Mouse (Mus musculus): Measurements from ENCODE around the gene Comt. TPM values are rescaled to one million over a fixed set of nuclear protein-coding genes. Genes with fewer than 3 reads are reported as not detected.

Comt gene
- polyA plus RNA-seq, 1 experiment from 2014 or later, result 79.9 TPM

DNA sequence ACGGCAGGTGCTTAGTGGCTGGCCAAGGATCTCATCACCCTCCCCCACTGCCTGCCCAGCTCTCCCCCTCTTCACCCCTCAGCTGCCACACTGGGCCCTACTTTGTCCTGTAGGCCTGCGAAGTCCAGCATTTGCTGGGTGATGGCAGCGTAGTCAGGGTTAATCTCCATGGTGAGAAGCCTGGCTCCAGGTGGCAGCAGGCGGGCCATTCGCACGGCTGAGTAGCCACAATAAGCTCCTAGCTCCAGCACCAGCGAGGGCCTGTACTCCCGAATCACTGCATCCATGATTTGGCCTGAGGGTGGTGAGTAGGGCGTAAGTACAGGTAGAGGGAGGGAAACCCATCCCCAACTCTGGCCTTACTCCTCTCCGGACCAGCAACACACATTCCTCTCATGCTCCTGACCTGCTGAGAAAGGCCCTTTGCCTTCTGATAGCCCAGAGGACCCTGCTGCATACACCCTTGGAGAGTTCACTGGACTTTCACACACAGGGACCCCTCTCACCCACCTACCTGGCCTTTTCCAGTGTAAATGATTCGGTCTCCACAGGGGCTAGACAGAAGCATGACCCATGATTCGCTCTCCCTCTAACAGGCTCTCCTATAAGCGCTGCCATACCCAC, 15.5 kb downstream of the Comt start:
- no peak overlapping the region for H3K9ac ChIP-seq (replicated peaks; ENCODE audit: low read length)
- 0 out of 2 replicates have a peak, but pooled peaks have one; percentile 6 for ATAC-seq (ENCODE audit: low FRiP score, low TSS enrichment)
- DNase-seq, result no peak
- H3K9me3 ChIP-seq (ENCODE audit: control insufficient read depth, low read length), result no peaks in the 10 kb centered on the region
- H3K4me2 ChIP-seq (ENCODE audit: low read length), result no peak overlapping the region
- H3K27ac ChIP-seq (replicated peaks; ENCODE audit: low read depth, low read length), result 0 out of 2 replicates have a peak overlapping the region, but pooled peaks have one; percentile 32
- WGBS, result 45% methylated on average over 13 of the region's 13 CpGs
- H3K27me3 ChIP-seq (ENCODE audit: control insufficient read depth, insufficient read depth, low read length), result no peaks in the 10 kb centered on the region
- peaks cover 10% of the 10 kb centered on the region; the same call in 1 of the 2 replicates for H3K4me1 ChIP-seq (ENCODE audit: control insufficient read depth, insufficient read depth, low read length)
- no peak overlapping the region for H3K4me3 ChIP-seq (replicated peaks; ENCODE audit: low read depth, low read length)
- peaks cover 49% of the 10 kb centered on the region for H3K36me3 ChIP-seq (ENCODE audit: control insufficient read depth, insufficient read depth, low read length)

DNA sequence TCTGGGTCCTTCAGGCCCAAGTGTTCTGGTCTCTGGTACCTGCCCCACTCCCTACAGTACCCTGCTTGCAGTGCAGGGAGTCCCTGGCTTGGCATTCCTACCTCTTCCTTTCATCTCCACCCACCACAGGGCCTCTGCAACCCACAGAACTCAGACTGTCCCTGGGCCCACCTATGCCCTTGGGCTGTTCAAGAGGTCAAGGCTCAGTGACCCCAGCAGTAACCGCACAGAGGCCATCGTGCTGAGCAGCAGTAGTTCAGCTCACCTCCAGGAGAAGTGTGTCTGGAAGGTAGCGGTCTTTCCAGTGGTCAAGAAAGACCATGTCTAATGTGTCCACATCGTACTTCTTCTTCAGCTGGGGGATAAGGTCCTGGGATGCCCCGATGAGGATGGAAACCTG, 16.2 kb downstream of the Comt start:
- no peak overlapping the region for H3K9ac ChIP-seq (replicated peaks; ENCODE audit: low read length)
- no peak overlapping the region; the same call in 1 of the 2 replicates for H3K27ac ChIP-seq (replicated peaks; ENCODE audit: low read depth, low read length)
- DNase-seq, result no peak
- no peaks in the 10 kb centered on the region for H3K27me3 ChIP-seq (ENCODE audit: control insufficient read depth, insufficient read depth, low read length)
- ATAC-seq (ENCODE audit: low FRiP score, low TSS enrichment), result no peak
- 83% methylated on average over 5 of the region's 5 CpGs for WGBS
- H3K4me3 ChIP-seq (replicated peaks; ENCODE audit: low read depth, low read length), result no peak overlapping the region
- H3K36me3 ChIP-seq (ENCODE audit: control insufficient read depth, insufficient read depth, low read length), result peaks cover 55% of the 10 kb centered on the region
- no peak overlapping the region for H3K4me2 ChIP-seq (ENCODE audit: low read length)
- H3K4me1 ChIP-seq (ENCODE audit: control insufficient read depth, insufficient read depth, low read length), result peaks cover 10% of the 10 kb centered on the region; the same call in 1 of the 2 replicates
- no peaks in the 10 kb centered on the region for H3K9me3 ChIP-seq (ENCODE audit: control insufficient read depth, low read length)

DNA sequence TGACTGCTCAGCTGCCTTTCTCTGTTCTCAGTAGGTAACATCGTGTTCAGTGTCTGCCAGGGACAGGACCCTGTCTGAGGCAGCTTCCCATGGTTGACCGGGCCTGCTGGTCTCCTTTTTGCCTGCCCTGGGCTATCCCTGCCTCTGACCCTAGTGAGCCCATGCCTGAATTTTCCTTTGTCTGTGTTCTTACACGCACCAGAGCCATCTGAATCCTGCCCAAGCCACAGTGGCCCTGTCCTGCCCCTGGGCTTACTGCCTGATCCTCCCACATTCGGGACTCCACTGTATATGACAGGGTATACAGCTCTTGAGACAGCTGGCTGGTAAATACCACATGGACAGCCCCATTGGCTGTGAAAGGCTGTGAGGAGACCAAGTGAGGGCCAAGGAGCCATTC, 16.9 kb downstream of the Comt start:
- DNase-seq (no peak), ATAC-seq (ENCODE audit: low FRiP score, low TSS enrichment) (no peak)
- H3K4me3 ChIP-seq (replicated peaks; ENCODE audit: low read depth, low read length), result no peak overlapping the region
- peaks cover 60% of the 10 kb centered on the region for H3K36me3 ChIP-seq (ENCODE audit: control insufficient read depth, insufficient read depth, low read length)
- no peaks in the 10 kb centered on the region for H3K9me3 ChIP-seq (ENCODE audit: control insufficient read depth, low read length)
- WGBS, result 57% methylated on average over 4 of the region's 4 CpGs
- no peak overlapping the region for H3K4me2 ChIP-seq (ENCODE audit: low read length)
- peaks cover 10% of the 10 kb centered on the region; the same call in 1 of the 2 replicates for H3K4me1 ChIP-seq (ENCODE audit: control insufficient read depth, insufficient read depth, low read length)
- H3K27ac ChIP-seq (replicated peaks; ENCODE audit: low read depth, low read length), result no peak overlapping the region; the same call in 1 of the 2 replicates
- H3K9ac ChIP-seq (replicated peaks; ENCODE audit: low read length), result no peak overlapping the region
- H3K27me3 ChIP-seq (ENCODE audit: control insufficient read depth, insufficient read depth, low read length), result no peaks in the 10 kb centered on the region

DNA sequence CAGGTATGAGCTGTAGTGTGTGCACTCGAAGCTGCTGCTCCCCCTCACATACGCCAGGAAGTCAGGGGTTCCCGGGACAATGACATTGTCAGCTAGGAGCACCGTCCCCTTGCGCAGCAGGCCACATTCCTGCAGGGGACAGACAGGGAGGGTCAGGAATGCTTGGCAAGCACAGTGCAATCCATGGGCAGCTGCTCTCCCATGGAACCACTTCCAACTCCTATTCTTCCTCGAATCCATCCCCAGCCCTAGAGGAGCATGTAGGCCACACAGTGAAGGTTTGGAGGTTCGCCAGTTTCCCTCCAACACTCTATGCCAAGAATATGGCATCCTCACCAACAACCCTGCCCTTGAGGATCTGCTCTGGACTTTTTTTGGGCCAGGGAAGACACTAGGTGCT, 18.7 kb downstream of the Comt start:
- no peak for ATAC-seq (ENCODE audit: low FRiP score, low TSS enrichment)
- DNase-seq, result no peak
- Histone ChIP-seq H3K4me3 (replicated peaks; ENCODE audit: low read depth, low read length) (no peak overlapping the region), H3K36me3 (ENCODE audit: control insufficient read depth, insufficient read depth, low read length) (peaks cover 78% of the 10 kb centered on the region), H3K4me2 (ENCODE audit: low read length) (no peak overlapping the region), H3K27ac (replicated peaks; ENCODE audit: low read depth, low read length) (0 out of 2 replicates have a peak overlapping the region, but pooled peaks have one; percentile 41), H3K4me1 (ENCODE audit: control insufficient read depth, insufficient read depth, low read length) (peaks cover 10% of the 10 kb centered on the region; the same call in 1 of the 2 replicates), H3K27me3 (ENCODE audit: control insufficient read depth, insufficient read depth, low read length) (no peaks in the 10 kb centered on the region), H3K9ac (replicated peaks; ENCODE audit: low read length) (no peak overlapping the region), H3K9me3 (ENCODE audit: control insufficient read depth, low read length) (no peaks in the 10 kb centered on the region)
- 79% methylated on average over 7 of the region's 7 CpGs for WGBS

DNA sequence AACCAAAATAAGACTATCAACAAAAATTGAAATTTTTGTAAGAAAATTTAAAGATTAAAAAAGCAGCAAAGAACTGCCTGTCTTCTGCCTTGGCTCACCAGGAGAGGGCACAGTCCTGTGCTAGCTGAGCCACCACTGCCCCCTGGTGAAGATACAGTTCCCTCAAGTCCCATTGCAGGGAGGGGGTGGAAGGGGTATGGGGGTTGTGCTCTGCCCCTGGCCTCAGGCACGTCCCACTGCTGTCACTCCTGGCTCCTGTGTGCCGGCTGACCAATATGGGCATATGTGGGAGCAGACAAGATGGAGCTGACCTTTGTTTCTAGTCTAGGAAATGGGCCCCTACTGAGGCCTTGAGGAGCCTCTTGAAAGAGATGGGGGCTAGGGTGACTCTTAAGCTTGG, 20.4 kb downstream of the Comt start:
- ATAC-seq (ENCODE audit: low FRiP score, low TSS enrichment) (peak; percentile 44; the same call in 1 of the 2 replicates), DNase-seq (peak; percentile 74)
- Histone ChIP-seq H3K36me3 (ENCODE audit: control insufficient read depth, insufficient read depth, low read length) (peaks cover 90% of the 10 kb centered on the region), H3K27me3 (ENCODE audit: control insufficient read depth, insufficient read depth, low read length) (no peaks in the 10 kb centered on the region), H3K9ac (replicated peaks; ENCODE audit: low read length) (no peak overlapping the region), H3K9me3 (ENCODE audit: control insufficient read depth, low read length) (no peaks in the 10 kb centered on the region), H3K4me3 (replicated peaks; ENCODE audit: low read depth, low read length) (no peak overlapping the region), H3K27ac (replicated peaks; ENCODE audit: low read depth, low read length) (peak overlapping the region; percentile 26; the same call in 1 of the 2 replicates), H3K4me1 (ENCODE audit: control insufficient read depth, insufficient read depth, low read length) (peaks cover 13% of the 10 kb centered on the region), H3K4me2 (ENCODE audit: low read length) (no peak overlapping the region)
- 14% methylated on average over 2 of the region's 2 CpGs for WGBS

DNA sequence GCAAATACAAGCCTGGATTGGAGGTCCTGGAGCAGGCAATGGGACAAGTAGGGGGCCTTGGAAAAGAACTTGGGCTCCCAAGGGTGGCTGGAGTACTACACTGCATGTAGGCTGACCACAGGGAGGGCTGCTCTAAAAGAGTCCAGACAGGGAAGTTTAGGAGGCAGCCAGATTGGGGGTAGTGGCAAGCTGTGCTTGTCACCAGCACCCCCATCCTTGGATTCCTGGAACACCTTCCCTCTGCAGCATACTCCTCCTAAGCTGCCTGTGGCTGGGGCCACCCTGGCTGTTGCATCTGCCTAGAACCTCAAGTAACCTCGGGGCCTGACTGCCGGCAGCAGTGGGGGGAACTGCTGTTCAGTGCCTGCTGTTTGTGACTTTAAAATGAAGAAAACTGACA, 20.8 kb downstream of the Comt start:
- Histone ChIP-seq H3K9ac (replicated peaks; ENCODE audit: low read length) (no peak overlapping the region), H3K4me3 (replicated peaks; ENCODE audit: low read depth, low read length) (no peak overlapping the region), H3K36me3 (ENCODE audit: control insufficient read depth, insufficient read depth, low read length) (peaks cover 92% of the 10 kb centered on the region), H3K27me3 (ENCODE audit: control insufficient read depth, insufficient read depth, low read length) (no peaks in the 10 kb centered on the region), H3K4me1 (ENCODE audit: control insufficient read depth, insufficient read depth, low read length) (peaks cover 13% of the 10 kb centered on the region), H3K27ac (replicated peaks; ENCODE audit: low read depth, low read length) (peak overlapping the region; percentile 41; the same call in 1 of the 2 replicates), H3K4me2 (ENCODE audit: low read length) (no peak overlapping the region), H3K9me3 (ENCODE audit: control insufficient read depth, low read length) (no peaks in the 10 kb centered on the region)
- no peak for ATAC-seq (ENCODE audit: low FRiP score, low TSS enrichment)
- WGBS, result 57% methylated on average over 2 of the region's 2 CpGs
- DNase-seq, result no peak

DNA sequence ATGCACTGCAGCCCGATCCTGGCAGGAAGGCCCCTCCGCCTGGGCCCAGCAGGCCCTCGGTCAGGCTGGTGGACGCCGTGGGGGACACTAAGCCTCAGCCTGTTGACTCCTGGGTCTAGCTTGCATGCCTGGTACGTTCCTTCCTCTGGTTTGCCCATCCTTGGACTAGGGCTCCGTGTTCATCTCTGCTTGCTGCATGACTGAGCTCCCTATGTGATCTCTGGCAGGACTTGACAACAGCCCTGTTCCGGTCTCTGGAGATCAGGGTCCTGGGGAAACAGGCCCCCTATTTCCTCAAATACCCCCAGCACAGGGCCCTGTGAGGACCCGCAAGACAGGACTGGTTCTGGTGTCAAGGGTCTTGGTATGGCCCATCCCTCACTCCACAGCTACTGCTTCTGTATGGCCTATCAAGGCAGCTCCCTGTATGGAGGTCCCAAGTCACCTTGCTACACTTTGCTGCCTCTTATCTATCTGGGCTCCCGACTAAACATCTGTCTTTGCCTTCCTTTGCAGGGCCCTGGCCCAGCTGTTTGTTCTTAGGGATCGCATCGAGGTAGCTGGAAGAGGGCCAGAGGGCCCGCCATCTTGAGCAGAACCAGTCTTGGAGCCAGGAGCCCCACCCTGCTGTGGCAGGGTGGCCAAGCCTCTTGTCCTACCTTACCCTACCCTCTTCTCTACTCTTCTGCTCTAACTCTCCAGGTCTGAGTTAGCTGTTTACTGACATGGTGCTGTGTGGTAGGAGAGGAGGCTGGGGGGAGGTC, 21.4 kb downstream of the Comt start:
- Histone ChIP-seq H3K9me3 (ENCODE audit: control insufficient read depth, low read length) (no peaks in the 10 kb centered on the region), H3K4me1 (ENCODE audit: control insufficient read depth, insufficient read depth, low read length) (peaks cover 16% of the 10 kb centered on the region), H3K9ac (replicated peaks; ENCODE audit: low read length) (peak overlapping the region; percentile 12; the same call in 1 of the 2 replicates), H3K27me3 (ENCODE audit: control insufficient read depth, insufficient read depth, low read length) (no peaks in the 10 kb centered on the region), H3K4me2 (ENCODE audit: low read length) (no peak overlapping the region), H3K4me3 (replicated peaks; ENCODE audit: low read depth, low read length) (no peak overlapping the region), H3K27ac (replicated peaks; ENCODE audit: low read depth, low read length) (peak overlapping the region; percentile 41; the same call in 1 of the 2 replicates), H3K36me3 (ENCODE audit: control insufficient read depth, insufficient read depth, low read length) (peaks cover 91% of the 10 kb centered on the region)
- no peak for DNase-seq
- 91% methylated on average over 13 of the region's 13 CpGs for WGBS
- ATAC-seq (ENCODE audit: low FRiP score, low TSS enrichment), result no peak

DNA sequence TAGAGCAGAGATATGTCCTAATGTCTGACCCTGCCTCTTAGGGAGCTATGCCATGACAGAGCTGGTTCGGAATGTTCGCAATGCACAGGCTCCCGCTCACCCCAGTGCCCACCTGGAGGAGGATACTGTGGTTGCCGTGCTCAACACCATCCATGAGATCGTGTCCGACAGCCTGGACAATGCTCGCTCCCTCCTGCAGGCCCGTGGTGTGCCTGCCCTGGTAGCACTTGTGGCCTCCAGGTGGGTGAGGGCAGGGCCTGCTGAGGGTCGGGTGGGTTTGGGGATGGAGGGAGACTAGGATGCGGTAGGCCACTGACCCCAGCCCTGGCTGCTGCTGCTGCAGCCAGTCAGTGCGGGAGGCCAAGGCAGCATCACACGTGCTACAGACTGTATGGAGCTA, 23.4 kb downstream of the Comt start:
- Histone ChIP-seq H3K36me3 (ENCODE audit: control insufficient read depth, insufficient read depth, low read length) (peaks cover 95% of the 10 kb centered on the region), H3K9ac (replicated peaks; ENCODE audit: low read length) (no peak overlapping the region), H3K27ac (replicated peaks; ENCODE audit: low read depth, low read length) (no peak overlapping the region), H3K9me3 (ENCODE audit: control insufficient read depth, low read length) (no peaks in the 10 kb centered on the region), H3K4me3 (replicated peaks; ENCODE audit: low read depth, low read length) (no peak overlapping the region), H3K4me2 (ENCODE audit: low read length) (no peak overlapping the region), H3K27me3 (ENCODE audit: control insufficient read depth, insufficient read depth, low read length) (no peaks in the 10 kb centered on the region), H3K4me1 (ENCODE audit: control insufficient read depth, insufficient read depth, low read length) (peaks cover 31% of the 10 kb centered on the region)
- DNase-seq, result no peak
- ATAC-seq (ENCODE audit: low FRiP score, low TSS enrichment), result no peak
- WGBS, result 91% methylated on average over 12 of the region's 12 CpGs
